ENCODE assay signal across 10 mouse cellular contexts in the genomic region with DNA sequence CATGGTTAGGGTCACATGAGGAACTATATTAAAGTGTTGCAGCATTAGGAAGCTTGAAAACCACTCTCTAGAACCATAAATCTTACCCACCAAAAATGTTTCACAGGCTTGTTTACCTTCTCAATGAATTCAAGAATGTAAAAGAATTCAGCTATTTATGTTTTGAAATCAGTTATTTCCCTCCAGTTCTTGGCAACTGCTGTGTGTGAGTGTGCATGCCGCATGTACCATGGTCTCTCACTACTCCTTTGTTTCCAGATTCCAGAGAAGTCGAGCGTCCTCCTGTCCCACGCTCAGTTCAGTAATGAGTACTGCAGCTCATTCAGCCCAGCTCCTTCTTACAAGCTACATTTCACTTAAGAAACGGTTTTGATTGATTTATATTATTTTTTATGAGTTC.
"Had no signal": no experiment of that assay in that cellular context is flagged by ENCODE, and none has a peak within 500 bp of the region (broad histone marks: within the 10 kb centered on the region; RNA-seq: fewer than 3 reads in every experiment).

No protein-coding gene starts in this region.

- H3K9me3 ChIP-seq: kidney, embryonic 15.5 days; limb, embryonic 10.5 days; lung, embryonic 15.5 days; neural tube, embryonic 12.5 days had no signal

- H3K27me3 ChIP-seq: kidney, embryonic 15.5 days; lung, embryonic 15.5 days; neural tube, embryonic 12.5 days had no signal

- H3K36me3 ChIP-seq: kidney, embryonic 15.5 days; lung, embryonic 15.5 days; neural tube, embryonic 12.5 days had no signal

- H3K4me2 ChIP-seq: kidney, embryonic 15.5 days; lung, embryonic 15.5 days; neural tube, embryonic 12.5 days had no signal

- DNase-seq: kidney, adult 2 months; kidney, postnatal 14 days; lung, postnatal 14 days; midbrain, embryonic 14.5 days; thymus, adult 2 months; thymus, postnatal 4 days had no signal

- H3K4me3 ChIP-seq: kidney, embryonic 15.5 days; limb, embryonic 10.5 days; lung, embryonic 15.5 days; neural tube, embryonic 12.5 days had no signal

- H3K27ac ChIP-seq: kidney, embryonic 15.5 days; limb, embryonic 10.5 days; lung, embryonic 15.5 days; neural tube, embryonic 12.5 days had no signal

- H3K4me1 ChIP-seq: limb, embryonic 10.5 days; neural tube, embryonic 12.5 days had no signal

- H3K9ac ChIP-seq: kidney, embryonic 15.5 days; lung, embryonic 15.5 days; neural tube, embryonic 12.5 days had no signal
